Mouse (Mus musculus) hindbrain, embryonic 10.5 days (tissue): ENCODE data around the gene Lamc2. TPM values are rescaled to one million over a fixed set of nuclear protein-coding genes. Genes with fewer than 3 reads are reported as not detected.

Experiments used
- DNase-seq: peaks from one replicate; pipeline ENCODE4 v3.0.0-alpha.2; 2017; ENCODE audit warnings: low spot score
- H3K27ac ChIP-seq: fragments of 300-500 bp; sonication (generic); 2 replicates; pipeline ENCODE4 v1.5.1; 2016; ENCODE audit warnings: mild to moderate bottlenecking, moderate library complexity
- H3K27me3 ChIP-seq: fragments of 300-500 bp; sonication (generic); 2 replicates; pipeline ENCODE4 v1.6.1; 2016; ENCODE audit warnings: mild to moderate bottlenecking; ENCODE audit not compliant: poor library complexity, insufficient read depth, severe bottlenecking
- H3K36me3 ChIP-seq: fragments of 300-500 bp; sonication (generic); 2 replicates; pipeline ENCODE4 v1.6.1; 2016; ENCODE audit warnings: mild to moderate bottlenecking, moderate library complexity
- H3K4me1 ChIP-seq: fragments of 300-500 bp; sonication (generic); replicated peaks from 2 replicates; pipeline ENCODE4 v1.6.1; 2016; ENCODE audit warnings: mild to moderate bottlenecking
- H3K4me3 ChIP-seq: fragments of 300-500 bp; sonication (generic); 2 replicates; pipeline ENCODE4 v1.5.1; 2016; ENCODE audit warnings: mild to moderate bottlenecking, moderate library complexity
- H3K9me3 ChIP-seq: fragments of 300-500 bp; sonication (generic); 2 replicates; pipeline ENCODE4 v1.6.1; 2016; ENCODE audit warnings: mild to moderate bottlenecking, moderate library complexity
- WGBS: fragments of 180-500 bp; shearing (Covaris S2); methylation state at CpG from one replicate; pipeline ENCODE4 v1.1.7; 2016; 5-methylcytosine and 5-hydroxymethylcytosine counted together
- polyA plus RNA-seq: library from polyadenylated mRNA; unstranded; fragments of >200 nt; fragmentation: Nextera tagmentation; extraction: Ambion mirVana; gene quantifications from 2 replicates; pipeline ENCODE4 v1.2.1, GENCODE M21; 2016

The Lamc2 gene
- polyA plus RNA-seq, 1 experiment from 2014 or later: 2.3 TPM

GRCm38 (mm10) chr1:153201448-153201847 is 15.2 kb upstream of the Lamc2 start:
- H3K27me3 ChIP-seq: no peaks in the 10 kb centered on the region
- no peak overlapping the region for H3K4me3 ChIP-seq
- no peaks in the 10 kb centered on the region for H3K36me3 ChIP-seq
- H3K9me3 ChIP-seq: no peaks in the 10 kb centered on the region
- no peak for DNase-seq
- peak overlapping the region; percentile 82 for H3K27ac ChIP-seq
- WGBS: 52% methylated on average over 14 of the region's 14 CpGs
- H3K4me1 ChIP-seq: peaks cover 51% of the 10 kb centered on the region

- WGBS: 87% methylated on average over 3 of the region's 3 CpGs
- H3K27ac ChIP-seq: no peak overlapping the region
- no peak for DNase-seq
- H3K4me1 ChIP-seq: peaks cover 49% of the 10 kb centered on the region
- no peaks in the 10 kb centered on the region for H3K27me3 ChIP-seq
- H3K9me3 ChIP-seq: no peaks in the 10 kb centered on the region
- H3K4me3 ChIP-seq: no peak overlapping the region
- no peaks in the 10 kb centered on the region for H3K36me3 ChIP-seq
Measured at GRCm38 (mm10) chr1:153197316-153197850, 11.1 kb upstream of the Lamc2 start.

- Histone ChIP-seq H3K36me3 (no peaks in the 10 kb centered on the region), H3K4me1 (peaks cover 27% of the 10 kb centered on the region), H3K27ac (no peak overlapping the region), H3K27me3 (peaks cover 11% of the 10 kb centered on the region), H3K4me3 (no peak overlapping the region), H3K9me3 (no peaks in the 10 kb centered on the region)
- 91% methylated on average over 6 of the region's 6 CpGs for WGBS
- DNase-seq: no peak
Measured at GRCm38 (mm10) chr1:153192945-153193344, 6.7 kb upstream of the Lamc2 start.

GRCm38 (mm10) chr1:153192379-153192778 is 6.1 kb upstream of the Lamc2 start:
- WGBS: 87% methylated on average over 4 of the region's 4 CpGs
- no peak for DNase-seq
- peak overlapping the region; percentile 72 for H3K27ac ChIP-seq
- H3K4me1 ChIP-seq: peaks cover 24% of the 10 kb centered on the region
- H3K4me3 ChIP-seq: no peak overlapping the region
- H3K36me3 ChIP-seq: no peaks in the 10 kb centered on the region
- H3K9me3 ChIP-seq: no peaks in the 10 kb centered on the region
- H3K27me3 ChIP-seq: peaks cover 17% of the 10 kb centered on the region

- no peak overlapping the region for H3K4me3 ChIP-seq
- no peaks in the 10 kb centered on the region for H3K9me3 ChIP-seq
- WGBS: 25% methylated on average over 5 of the region's 5 CpGs
- DNase-seq: peak; percentile 28
- peak overlapping the region; percentile 72 for H3K27ac ChIP-seq
- H3K27me3 ChIP-seq: peaks cover 21% of the 10 kb centered on the region
- peaks cover 22% of the 10 kb centered on the region for H3K4me1 ChIP-seq
- H3K36me3 ChIP-seq: no peaks in the 10 kb centered on the region
Measured at GRCm38 (mm10) chr1:153191943-153192329, 5.7 kb upstream of the Lamc2 start.

- Histone ChIP-seq H3K27me3 (peaks cover 27% of the 10 kb centered on the region), H3K36me3 (no peaks in the 10 kb centered on the region), H3K9me3 (no peaks in the 10 kb centered on the region), H3K4me1 (peaks cover 24% of the 10 kb centered on the region), H3K4me3 (no peak overlapping the region), H3K27ac (peak overlapping the region; percentile 72)
- DNase-seq: no peak
- WGBS: 58% methylated on average over 15 of the region's 15 CpGs
Measured at GRCm38 (mm10) chr1:153191237-153191942, 5.1 kb upstream of the Lamc2 start.

- H3K4me3 ChIP-seq: no peak overlapping the region
- WGBS: 88% methylated on average over 3 of the region's 3 CpGs
Measured at GRCm38 (mm10) chr1:153188081-153188480, 1.8 kb upstream of the Lamc2 start.

GRCm38 (mm10) chr1:153180586-153181289 is 5.5 kb downstream of the Lamc2 start:
- no peak for DNase-seq
- peaks cover 27% of the 10 kb centered on the region for H3K27me3 ChIP-seq

More at GRCm38 (mm10) chr1:153188081-153188480, 1.8 kb upstream of the Lamc2 start:
- DNase-seq: no peak
- peaks cover 57% of the 10 kb centered on the region for H3K27me3 ChIP-seq
- H3K36me3 ChIP-seq: no peaks in the 10 kb centered on the region
- peaks cover 30% of the 10 kb centered on the region for H3K4me1 ChIP-seq
- H3K9me3 ChIP-seq: no peaks in the 10 kb centered on the region
- H3K27ac ChIP-seq: no peak overlapping the region

GRCm38 (mm10) chr1:153180160-153180559 is 6.1 kb downstream of the Lamc2 start:
- H3K27ac ChIP-seq: no peak overlapping the region
- no peaks in the 10 kb centered on the region; the same call in 1 of the 2 replicates for H3K4me1 ChIP-seq
- no peak for DNase-seq
- no peak overlapping the region for H3K4me3 ChIP-seq
- H3K36me3 ChIP-seq: no peaks in the 10 kb centered on the region
- WGBS: 83% methylated on average over 4 of the region's 4 CpGs
- peaks cover 21% of the 10 kb centered on the region for H3K27me3 ChIP-seq
- H3K9me3 ChIP-seq: no peaks in the 10 kb centered on the region

More at GRCm38 (mm10) chr1:153180586-153181289, 5.5 kb downstream of the Lamc2 start:
- WGBS: 69% methylated on average over 9 of the region's 9 CpGs
- no peaks in the 10 kb centered on the region for H3K36me3 ChIP-seq
- H3K27ac ChIP-seq: no peak overlapping the region
- H3K9me3 ChIP-seq: no peaks in the 10 kb centered on the region
- peaks cover 5% of the 10 kb centered on the region for H3K4me1 ChIP-seq
- no peak overlapping the region for H3K4me3 ChIP-seq

GRCm38 (mm10) chr1:153174801-153175200 is 11.4 kb downstream of the Lamc2 start:
- H3K4me3 ChIP-seq: no peak overlapping the region

GRCm38 (mm10) chr1:153173276-153173675 is 13.0 kb downstream of the Lamc2 start:
- no peak for DNase-seq
- H3K27me3 ChIP-seq: no peaks in the 10 kb centered on the region
- H3K4me3 ChIP-seq: no peak overlapping the region
- H3K36me3 ChIP-seq: no peaks in the 10 kb centered on the region
- 87% methylated on average over 3 of the region's 3 CpGs for WGBS
- H3K4me1 ChIP-seq: peaks cover 20% of the 10 kb centered on the region
- 0 out of 2 replicates have a peak overlapping the region, but pooled peaks have one; percentile 46 for H3K27ac ChIP-seq
- no peaks in the 10 kb centered on the region for H3K9me3 ChIP-seq

More at GRCm38 (mm10) chr1:153174801-153175200, 11.4 kb downstream of the Lamc2 start:
- Histone ChIP-seq H3K36me3 (no peaks in the 10 kb centered on the region), H3K27ac (no peak overlapping the region), H3K27me3 (no peaks in the 10 kb centered on the region), H3K4me1 (peaks cover 20% of the 10 kb centered on the region), H3K9me3 (no peaks in the 10 kb centered on the region)
- 75% methylated on average over 12 of the region's 12 CpGs for WGBS
- no peak for DNase-seq

- no peak overlapping the region for H3K4me3 ChIP-seq
- no peaks in the 10 kb centered on the region for H3K27me3 ChIP-seq
- WGBS: 28% methylated on average over 9 of the region's 9 CpGs
- H3K9me3 ChIP-seq: no peaks in the 10 kb centered on the region
- no peaks in the 10 kb centered on the region for H3K36me3 ChIP-seq
- DNase-seq: peak; percentile 23
- H3K27ac ChIP-seq: peak overlapping the region; percentile 57
- peaks cover 20% of the 10 kb centered on the region for H3K4me1 ChIP-seq
Measured at GRCm38 (mm10) chr1:153172291-153172731, 13.9 kb downstream of the Lamc2 start.

- peaks cover 20% of the 10 kb centered on the region for H3K4me1 ChIP-seq
- no peaks in the 10 kb centered on the region for H3K27me3 ChIP-seq
- H3K27ac ChIP-seq: no peak overlapping the region
- no peak for DNase-seq
- 88% methylated on average over 10 of the region's 10 CpGs for WGBS
- no peaks in the 10 kb centered on the region for H3K9me3 ChIP-seq
- no peaks in the 10 kb centered on the region for H3K36me3 ChIP-seq
- no peak overlapping the region for H3K4me3 ChIP-seq
Measured at GRCm38 (mm10) chr1:153171011-153171410, 15.2 kb downstream of the Lamc2 start.
